Mouse (Mus musculus) urinary bladder, postnatal 0 days (tissue): Measurements from ENCODE around the gene Nfe2l3. TPM values are rescaled to one million over a fixed set of nuclear protein-coding genes. Genes with fewer than 3 reads are reported as not detected.

Source experiments
- polyA plus RNA-seq: library from polyadenylated mRNA; unstranded; fragments of >200 nt; fragmentation: Nextera tagmentation; extraction: Ambion mirVana; gene quantifications from 2 replicates; pipeline ENCODE4 v1.2.1, GENCODE M21; 2015

Nfe2l3 gene
- 28.6 and 29.2 TPM in 2 replicates for polyA plus RNA-seq

DNA sequence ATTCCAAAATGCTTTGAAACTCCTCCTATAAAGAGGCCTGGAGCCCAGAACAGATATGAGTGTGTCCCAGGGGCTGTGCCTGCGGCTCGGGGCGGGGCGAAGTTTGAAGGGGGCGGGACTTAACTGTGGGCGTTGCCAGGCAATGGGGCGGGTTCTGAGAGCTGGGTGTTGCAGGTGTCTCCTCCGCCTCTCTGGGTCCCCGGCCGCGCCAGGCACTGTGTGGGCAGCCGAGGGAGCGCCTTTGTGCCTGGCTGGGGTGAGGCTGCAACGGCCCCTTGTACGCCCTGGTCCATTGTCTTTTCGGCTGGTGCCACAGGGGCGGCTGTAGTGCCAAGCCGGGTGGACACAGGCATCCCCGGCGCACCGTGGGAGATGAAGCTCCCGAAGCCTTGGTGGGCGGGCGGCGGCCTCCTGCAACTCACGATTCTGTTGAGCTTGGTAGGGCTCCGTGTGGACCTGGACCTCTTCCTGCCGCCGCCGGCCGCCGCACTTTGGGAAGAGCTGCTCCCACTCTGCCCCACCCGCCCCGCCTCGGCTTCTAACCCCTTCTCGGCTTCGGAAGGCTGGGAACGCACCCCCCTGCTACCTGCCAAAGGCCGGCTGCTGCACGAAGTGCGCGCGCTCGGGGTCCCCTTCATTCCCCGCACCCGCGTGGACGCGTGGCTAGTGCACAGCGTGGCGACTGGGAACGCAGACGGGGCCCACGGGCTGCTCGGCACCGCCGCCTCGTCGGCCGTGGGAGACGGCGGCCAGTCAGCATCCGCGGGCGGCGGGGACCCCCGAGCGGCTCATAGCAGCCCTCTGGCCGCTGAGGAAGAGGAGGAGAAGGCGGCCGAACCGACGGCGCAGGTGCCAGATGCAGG, at the start of gene Nfe2l3:
Gene Nfe2l3, plus strand, starts transcription at position 136 of the 863 bp plus-strand sequence.

DNA sequence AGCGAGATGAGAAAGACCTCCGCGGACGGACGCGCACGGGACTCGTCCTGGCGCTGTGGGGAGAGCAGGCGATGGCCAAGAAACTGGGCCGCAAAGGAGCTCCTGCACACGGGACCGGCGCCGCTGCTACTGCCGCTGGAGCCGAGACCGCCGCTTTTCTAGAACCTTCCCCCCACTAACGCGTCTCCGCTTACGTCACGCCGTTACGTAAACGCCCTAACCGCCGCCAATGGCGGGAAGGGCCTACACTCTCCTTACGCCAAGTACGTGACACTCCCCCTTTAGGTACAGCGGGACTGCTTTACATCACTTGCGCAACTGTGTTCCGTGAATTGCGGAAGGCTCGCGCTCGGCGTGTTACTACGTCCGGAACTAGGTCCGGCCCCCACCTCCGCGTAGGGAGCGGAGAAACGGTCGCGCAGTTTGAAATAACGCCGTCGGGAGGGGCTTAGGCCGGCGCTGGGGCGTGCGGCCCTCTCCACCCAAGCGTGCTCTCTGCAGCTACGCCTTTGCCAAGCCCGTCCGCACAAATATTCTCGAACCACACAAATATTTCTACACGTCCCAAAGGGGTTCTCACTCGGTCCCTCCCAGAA, 37.3 kb downstream of the Nfe2l3 start, which contains the start of gene Hnrnpa2b1:
Gene Hnrnpa2b1, minus strand, starts transcription at position 180 of the 596 bp plus-strand sequence.

DNA sequence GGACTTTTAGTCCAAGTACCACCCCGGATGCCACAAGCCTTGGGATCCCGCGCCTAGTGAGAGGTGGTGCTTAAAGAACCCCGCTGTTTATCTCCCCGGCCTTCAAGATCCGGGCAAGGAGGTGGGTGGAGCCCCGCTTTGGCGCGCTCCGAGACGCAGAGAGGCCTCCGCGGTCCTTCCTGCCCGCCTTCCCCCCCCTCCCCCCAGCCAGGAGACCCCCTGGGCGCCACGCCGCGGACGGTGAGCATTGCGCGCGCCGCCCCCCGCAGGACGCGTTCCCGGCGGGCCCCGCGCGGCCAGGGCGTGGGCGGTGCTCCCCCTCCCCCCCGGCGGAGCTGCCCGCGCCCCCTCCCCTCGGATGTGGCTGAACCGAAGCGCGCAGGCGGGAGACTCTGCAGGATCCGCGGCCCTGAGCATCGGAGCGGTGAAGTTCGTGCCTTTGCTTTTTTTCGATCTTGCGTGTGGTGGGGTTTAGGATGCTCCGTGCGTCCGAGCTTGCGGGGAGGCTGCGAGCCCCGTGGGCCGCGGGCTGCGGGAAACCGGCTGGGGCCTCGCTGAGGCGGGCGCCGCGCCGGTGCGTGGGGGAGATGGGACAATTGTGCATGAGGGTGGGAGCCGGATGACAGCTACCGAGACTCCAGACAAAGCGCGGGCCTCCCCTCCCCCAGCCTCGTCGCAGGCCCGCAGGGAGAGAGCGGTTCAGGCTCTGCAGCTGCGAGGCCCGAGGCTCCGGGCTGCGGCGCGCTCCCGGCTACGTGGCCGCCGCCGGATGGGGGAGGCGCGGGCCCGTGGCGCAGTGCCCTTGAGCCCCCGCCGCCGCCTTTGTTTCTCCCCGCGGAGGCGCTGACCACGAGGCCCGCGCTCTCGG, 38.1 kb downstream of the Nfe2l3 start, which contains the start of gene Cbx3:
Gene Cbx3, plus strand, starts transcription at position 50 of the 868 bp plus-strand sequence.

Other genes starting within 250 kb of the Nfe2l3 start
- gene Hnrnpa2b1, start 37.2 kb downstream of the Nfe2l3 start, polyA plus RNA-seq = 580 and 726 TPM in 2 replicates
- 189 and 237 TPM in 2 replicates for gene Cbx3, start 37.7 kb downstream of the Nfe2l3 start, polyA plus RNA-seq
- gene Snx10, start 91.2 kb downstream of the Nfe2l3 start, polyA plus RNA-seq = 9.4 and 11.0 TPM in 2 replicates